Mouse (Mus musculus) bone marrow, adult 2 months (tissue): ENCODE data around the gene Tmc8. TPM values are rescaled to one million over a fixed set of nuclear protein-coding genes. Genes with fewer than 3 reads are reported as not detected.

ENCODE experiments used
- H3K27ac ChIP-seq: fragments of 200-500 bp; 2 replicates; pipeline ENCODE4 v1.5.1; 2012; ENCODE audit warnings: low read depth, mild to moderate bottlenecking, control low read depth, inconsistent platforms, low read length; ENCODE audit not compliant: control insufficient read depth, poor library complexity, insufficient read depth
- H3K4me1 ChIP-seq: fragments of 200-500 bp; 2 replicates; pipeline ENCODE4 v1.6.1; 2011; ENCODE audit warnings: low read length; ENCODE audit not compliant: control insufficient read depth, insufficient read depth
- H3K4me3 ChIP-seq: fragments of 200-500 bp; replicated peaks from 2 replicates; pipeline ENCODE3; 2011; ENCODE audit warnings: mild to moderate bottlenecking, low read depth, low read length, control low read depth; ENCODE audit not compliant: control insufficient read depth
- CTCF ChIP-seq: fragments of 200-500 bp; IDR thresholded peaks from 2 replicates; pipeline ENCODE4 v1.5.1; 2011; ENCODE audit warnings: low read length, control low read depth; ENCODE audit not compliant: control insufficient read depth, insufficient read depth
- POLR2A ChIP-seq: fragments of 200-500 bp; IDR thresholded peaks from 2 replicates; pipeline ENCODE4 v1.6.1; 2011; ENCODE audit warnings: low read depth, mild to moderate bottlenecking, control low read depth, low read length, borderline replicate concordance; ENCODE audit not compliant: control insufficient read depth
- WGBS: fragments of 180-500 bp; shearing (Covaris S2); methylation state at CpG from one replicate; pipeline ENCODE4 v1.1.7; 2018; 5-methylcytosine and 5-hydroxymethylcytosine counted together
- polyA plus RNA-seq: library from polyadenylated mRNA; stranded (reverse); fragments of >200 nt; gene quantifications from 2 replicates; pipeline ENCODE4 v1.2.4, GENCODE M21; 2011; ENCODE audit warnings: low replicate concordance; ENCODE audit not compliant: missing spikeins, insufficient read depth, insufficient read length

The Tmc8 gene
- polyA plus RNA-seq, 1 experiment = 51.1 TPM

DNA sequence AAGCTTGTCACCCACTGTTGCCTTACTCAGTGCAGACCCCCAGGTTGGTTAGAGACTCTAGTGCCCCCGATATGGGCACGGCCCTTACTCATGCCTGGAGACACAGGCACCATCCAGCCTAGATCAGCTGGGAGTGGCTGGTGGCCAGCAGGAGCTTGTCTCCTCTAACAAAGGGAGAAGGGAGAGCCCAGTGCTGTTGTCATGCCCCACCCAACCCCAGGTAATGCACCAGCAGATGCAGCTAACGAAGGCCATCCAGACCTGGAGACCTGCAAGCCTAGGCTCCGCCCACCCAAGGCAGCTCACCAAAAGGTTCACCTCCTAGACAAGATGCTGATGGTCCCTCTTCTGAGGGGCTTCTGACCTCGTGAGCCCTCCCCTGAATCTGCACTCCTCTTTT is 16.5 kb upstream of the Tmc8 start:
- no peak overlapping the region for H3K4me3 ChIP-seq
- WGBS = 90% methylated on average over 5 of the region's 5 CpGs
- no peak overlapping the region for H3K27ac ChIP-seq
- peaks cover 4% of the 10 kb centered on the region; the same call in 1 of the 2 replicates for H3K4me1 ChIP-seq
- no peak for TF ChIP-seq POLR2A
- no peak for TF ChIP-seq CTCF

DNA sequence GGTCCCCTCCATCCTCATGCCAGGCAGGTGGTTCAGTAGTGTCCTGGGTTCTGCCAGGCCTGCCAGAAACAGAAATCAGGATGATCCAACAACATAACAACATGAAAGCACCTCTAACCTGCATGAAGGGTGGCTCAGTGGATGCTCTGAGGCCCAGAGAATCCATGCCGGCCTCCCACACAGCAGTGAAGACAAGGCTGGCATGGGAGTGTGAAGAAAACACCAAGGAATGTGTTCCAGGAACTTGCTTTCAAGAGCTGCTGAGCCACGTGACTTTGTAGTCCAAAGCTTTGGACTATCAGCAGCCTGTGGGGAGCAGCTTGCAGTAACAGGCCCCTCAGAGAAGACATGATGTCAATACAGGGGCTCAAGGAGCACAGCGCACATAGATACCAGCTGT is 15.6 kb upstream of the Tmc8 start:
- Histone ChIP-seq H3K27ac (no peak overlapping the region), H3K4me1 (peaks cover 4% of the 10 kb centered on the region; the same call in 1 of the 2 replicates), H3K4me3 (no peak overlapping the region)
- TF ChIP-seq CTCF (no peak), POLR2A (no peak)
- 86% methylated on average over 3 of the region's 3 CpGs for WGBS

GRCm38 (mm10) chr11:117768725-117769682 is 12.9 kb upstream of the Tmc8 start:
- H3K4me3 ChIP-seq = no peak overlapping the region
- H3K4me1 ChIP-seq = peaks cover 8% of the 10 kb centered on the region
- TF ChIP-seq CTCF (no peak), POLR2A (no peak)
- peak overlapping the region; percentile 22; the same call in 1 of the 2 replicates for H3K27ac ChIP-seq
- 80% methylated on average over 20 of the region's 20 CpGs for WGBS

DNA sequence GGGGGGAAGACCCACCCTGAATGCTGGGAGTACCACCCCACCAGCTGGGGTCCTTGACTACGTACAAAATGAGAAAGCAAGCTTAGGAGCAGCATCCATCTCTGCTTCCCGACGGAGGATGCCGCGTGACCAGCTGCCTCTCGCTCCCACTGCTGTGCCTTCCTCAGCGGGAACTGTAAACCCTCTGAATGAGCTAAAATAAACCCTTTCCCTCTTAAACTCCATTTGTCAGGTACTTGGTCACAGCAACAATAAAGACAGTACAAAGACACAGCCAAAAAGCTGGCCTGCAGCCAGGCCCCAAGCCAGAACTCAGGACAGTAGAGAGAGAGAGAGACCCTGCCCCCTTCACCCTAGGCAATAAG is 12.2 kb upstream of the Tmc8 start:
- H3K4me1 ChIP-seq = peaks cover 10% of the 10 kb centered on the region
- WGBS = 94% methylated on average over 7 of the region's 7 CpGs
- TF ChIP-seq POLR2A (no peak), CTCF (no peak)
- no peak overlapping the region for H3K4me3 ChIP-seq
- no peak overlapping the region for H3K27ac ChIP-seq

DNA sequence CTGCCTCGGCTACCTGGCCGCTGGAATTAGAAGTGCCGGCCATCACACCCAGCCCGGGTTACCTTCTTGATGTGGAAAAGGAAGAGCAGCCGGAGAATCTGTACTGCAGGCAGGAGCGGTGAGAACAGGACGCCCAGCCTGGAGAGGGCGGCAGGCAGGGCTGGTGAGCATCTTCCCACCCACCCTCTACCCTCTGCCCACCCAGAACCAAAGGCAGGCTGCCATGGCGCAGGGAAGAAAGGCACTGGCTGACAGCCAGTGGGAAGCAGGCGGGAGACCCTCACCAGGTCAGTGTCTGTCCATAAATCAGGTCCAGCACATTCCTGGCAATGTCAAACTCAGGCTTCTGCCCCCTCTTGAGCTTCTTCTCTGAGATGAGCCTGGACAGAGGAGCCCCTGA is 11.5 kb upstream of the Tmc8 start:
- 97% methylated on average over 10 of the region's 10 CpGs for WGBS
- Histone ChIP-seq H3K4me1 (peaks cover 10% of the 10 kb centered on the region), H3K4me3 (no peak overlapping the region), H3K27ac (no peak overlapping the region)
- TF ChIP-seq CTCF (no peak), POLR2A (no peak)

DNA sequence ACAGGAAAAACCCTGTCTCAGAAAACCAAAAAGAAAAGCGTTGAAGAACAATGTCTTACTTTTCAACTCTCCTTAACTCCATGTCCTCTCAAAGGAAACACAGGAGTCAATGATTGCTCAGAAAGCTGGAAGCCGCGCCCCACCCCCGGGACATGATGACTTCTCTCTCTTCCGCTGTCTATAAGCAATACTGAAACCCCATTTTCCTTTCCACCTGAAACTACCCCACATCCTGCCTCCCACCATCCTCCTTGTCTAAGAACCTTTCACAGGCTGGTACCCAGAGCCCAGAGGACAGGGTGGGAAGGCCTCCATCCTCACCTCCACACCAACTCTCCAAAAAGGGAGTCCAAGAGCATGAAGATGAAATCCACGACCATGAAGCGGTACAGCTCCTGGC is 9.5 kb upstream of the Tmc8 start:
- TF ChIP-seq CTCF (no peak), POLR2A (no peak)
- Histone ChIP-seq H3K4me1 (peaks cover 14% of the 10 kb centered on the region), H3K27ac (no peak overlapping the region), H3K4me3 (no peak overlapping the region)
- 88% methylated on average over 7 of the region's 7 CpGs for WGBS

GRCm38 (mm10) chr11:117774925-117775324 is 7.0 kb upstream of the Tmc8 start:
- peaks cover 13% of the 10 kb centered on the region for H3K4me1 ChIP-seq
- TF ChIP-seq CTCF (no peak), POLR2A (no peak)
- H3K27ac ChIP-seq = no peak overlapping the region
- 91% methylated on average over 10 of the region's 10 CpGs for WGBS
- H3K4me3 ChIP-seq = no peak overlapping the region

DNA sequence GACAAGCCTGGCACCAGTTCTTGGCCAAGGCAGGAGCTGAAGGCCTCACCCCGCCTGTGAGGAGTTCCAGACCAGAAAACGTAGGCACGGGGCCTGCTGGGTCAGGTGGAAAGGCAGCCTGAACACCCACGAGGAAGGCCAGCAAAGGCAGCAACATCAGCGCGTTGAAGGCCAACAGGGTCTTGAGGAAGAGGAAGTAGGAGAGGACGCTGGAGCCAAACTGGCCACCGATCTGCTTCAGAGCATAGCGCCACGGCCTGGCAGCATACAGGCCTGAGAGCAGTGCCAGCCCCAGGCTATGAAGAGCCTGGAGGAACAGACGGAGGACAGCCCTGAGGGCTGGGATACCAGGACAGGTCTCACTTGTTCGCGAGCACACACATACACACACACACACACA is 6.3 kb upstream of the Tmc8 start:
- H3K4me1 ChIP-seq = peaks cover 13% of the 10 kb centered on the region
- TF ChIP-seq CTCF (peak; percentile 24; the same call in 1 of the 2 replicates), POLR2A (no peak)
- H3K4me3 ChIP-seq = no peak overlapping the region
- H3K27ac ChIP-seq = peak overlapping the region; percentile 1; the same call in 1 of the 2 replicates
- 50% methylated on average over 11 of the region's 13 CpGs for WGBS
